Mouse (Mus musculus): ENCODE data around the gene Trim62.

The Trim62 gene

DNA sequence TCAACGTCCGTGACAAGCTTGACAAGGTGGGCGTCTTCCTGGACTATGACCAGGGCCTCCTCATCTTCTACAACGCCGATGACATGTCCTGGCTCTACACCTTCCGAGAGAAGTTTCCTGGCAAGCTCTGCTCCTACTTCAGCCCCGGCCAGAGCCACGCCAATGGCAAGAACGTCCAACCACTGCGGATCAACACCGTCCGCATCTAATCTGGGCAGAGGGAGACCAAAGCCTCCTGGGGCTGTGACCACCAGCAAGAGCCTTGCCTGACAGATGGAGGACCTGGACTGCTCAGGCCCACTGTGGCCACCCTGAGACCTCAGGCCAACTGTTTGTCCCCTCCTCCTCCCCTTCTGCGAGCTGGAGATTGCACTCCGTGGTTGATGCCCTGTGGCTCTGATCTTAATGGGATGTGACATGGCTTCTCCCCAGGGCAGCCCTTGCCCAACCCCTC is 26.0 kb downstream of the Trim62 start:
- no peak for DNase-seq (ENCODE audit: low spot score)

DNA sequence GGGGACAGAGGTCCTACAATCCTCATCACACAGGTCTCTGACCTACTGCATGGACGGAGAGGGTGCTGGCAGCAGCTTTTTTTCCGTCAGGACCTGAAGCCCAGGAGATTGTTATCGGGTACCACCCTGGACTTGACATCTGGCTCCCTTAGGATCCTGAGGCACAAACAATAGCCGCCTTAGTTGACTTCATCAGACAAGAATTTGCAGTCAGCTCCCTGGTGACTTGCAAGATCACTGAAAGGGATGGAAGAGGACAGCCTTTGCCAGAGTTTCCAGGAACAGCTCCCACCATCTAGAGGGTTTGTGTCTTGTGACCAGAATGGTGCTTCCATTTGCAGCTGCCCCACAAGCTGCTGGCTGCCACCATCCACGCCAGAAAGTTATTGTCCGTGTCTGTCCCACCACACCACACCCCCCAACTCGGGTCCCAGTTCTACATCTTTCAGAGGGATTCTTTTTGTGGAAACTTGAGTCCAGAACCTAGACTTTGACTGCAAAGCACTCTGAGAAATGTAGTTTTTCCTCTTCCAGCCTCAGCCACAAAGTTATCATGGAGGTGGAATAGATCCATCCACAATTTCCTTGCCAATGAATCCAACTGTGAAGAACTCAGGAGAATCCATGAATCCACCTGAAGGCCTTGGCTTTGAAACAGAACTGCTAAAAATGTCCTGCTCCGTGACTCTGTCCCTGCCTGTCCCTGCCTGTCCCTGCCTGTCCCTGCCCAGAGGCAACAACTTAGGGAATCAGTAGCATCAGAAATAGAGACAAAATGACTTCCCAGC is 27.1 kb downstream of the Trim62 start:
- no peak for DNase-seq (ENCODE audit: low spot score)

DNA sequence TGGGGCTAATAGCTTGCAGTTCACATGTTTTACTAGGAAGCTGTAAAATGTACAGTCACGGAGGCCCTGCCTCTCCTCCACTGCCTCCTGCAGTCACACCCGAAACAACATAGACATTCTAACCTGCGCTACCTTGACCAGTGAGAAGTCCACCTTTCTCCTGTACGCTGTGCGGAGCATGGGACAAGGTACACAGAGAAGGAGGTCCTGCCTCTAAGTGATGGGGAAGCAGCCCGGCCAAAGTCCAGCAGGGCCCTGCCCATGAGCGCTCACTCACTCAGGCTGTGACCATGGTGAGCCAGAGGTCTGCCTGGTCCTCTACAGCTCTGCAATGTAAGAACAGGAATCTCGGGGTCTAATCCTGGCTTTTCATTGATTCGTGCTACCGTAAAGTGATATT is 28.7 kb downstream of the Trim62 start:
- DNase-seq (ENCODE audit: low spot score), result no peak

DNA sequence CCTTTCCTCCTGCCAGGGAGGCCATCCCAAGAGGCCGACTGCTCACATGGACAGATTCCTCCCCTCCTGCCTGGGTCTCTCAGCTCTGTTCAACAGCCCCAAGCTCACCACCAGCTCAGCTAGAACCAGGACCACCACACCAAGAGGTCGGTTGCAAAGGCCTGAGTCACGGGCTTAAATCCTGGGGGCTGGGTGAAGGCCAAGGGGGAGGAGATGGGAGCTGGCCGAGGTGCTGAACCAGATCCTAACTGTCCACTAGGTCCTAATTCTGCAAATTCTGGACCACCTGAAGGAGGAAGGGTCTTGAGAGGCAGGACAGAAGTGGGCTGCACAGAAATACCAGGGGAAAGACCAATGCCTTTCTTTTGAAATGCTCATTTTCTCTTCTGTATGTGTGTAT is 30.4 kb downstream of the Trim62 start:
- no peak for DNase-seq (ENCODE audit: low spot score)

DNA sequence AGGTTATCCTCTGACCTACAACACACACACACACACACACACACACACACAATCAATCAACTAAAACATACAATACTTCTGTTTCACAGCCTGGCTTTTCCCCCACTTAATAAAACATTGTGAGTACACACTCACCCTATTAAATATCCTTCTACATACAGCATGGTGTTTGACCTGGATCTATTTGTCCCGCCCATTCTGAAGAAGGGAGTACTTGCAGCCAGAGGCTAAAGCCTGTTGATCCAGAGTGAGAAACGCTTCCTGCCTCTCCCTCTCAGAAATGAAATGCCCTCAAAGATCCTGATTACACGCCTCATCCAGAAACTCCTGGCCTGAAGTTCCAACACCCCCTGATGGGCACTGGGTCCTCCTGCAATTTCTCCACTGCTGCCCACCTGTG is 33.7 kb downstream of the Trim62 start:
- DNase-seq (ENCODE audit: low spot score), result no peak

DNA sequence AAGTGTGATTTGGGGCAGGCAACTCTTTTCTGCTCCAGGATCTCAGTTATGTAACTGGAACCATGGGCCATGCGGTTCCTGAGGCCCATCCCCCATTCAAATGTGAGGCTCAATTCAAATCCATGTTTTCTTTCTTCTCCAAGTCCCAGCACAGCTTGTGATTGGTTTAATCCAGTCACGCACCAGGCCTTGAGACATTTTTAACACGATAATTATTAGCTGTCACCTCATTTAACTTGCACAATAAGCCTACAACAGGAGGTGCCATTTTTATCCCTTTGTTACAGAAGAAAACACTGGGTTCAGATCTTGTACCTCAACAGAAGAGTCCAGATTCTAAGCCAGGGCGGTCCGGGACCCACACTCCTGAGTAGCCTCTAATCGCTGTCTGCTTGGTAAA is 34.4 kb downstream of the Trim62 start:
- no peak for DNase-seq (ENCODE audit: low spot score)

DNA sequence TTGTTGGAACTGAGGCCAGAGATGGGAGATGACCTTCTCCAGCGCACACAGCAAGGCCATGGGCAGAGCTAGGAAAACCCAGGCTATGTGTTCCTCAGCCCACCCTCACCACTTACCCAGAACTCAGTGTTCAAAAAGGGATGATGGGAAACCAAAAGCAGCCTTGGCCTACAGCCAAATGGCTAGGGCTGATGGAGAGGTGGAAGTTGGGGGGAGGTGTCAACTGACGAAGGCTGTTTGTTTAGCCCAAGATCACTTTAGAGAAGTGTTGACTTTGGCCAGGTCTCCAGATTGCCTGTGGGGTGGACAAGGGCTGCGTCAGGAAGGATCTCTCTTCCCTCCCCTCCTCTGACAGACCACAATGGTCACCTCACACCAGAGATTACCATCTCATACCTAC is 34.8 kb downstream of the Trim62 start:
- DNase-seq (ENCODE audit: low spot score), result no peak

DNA sequence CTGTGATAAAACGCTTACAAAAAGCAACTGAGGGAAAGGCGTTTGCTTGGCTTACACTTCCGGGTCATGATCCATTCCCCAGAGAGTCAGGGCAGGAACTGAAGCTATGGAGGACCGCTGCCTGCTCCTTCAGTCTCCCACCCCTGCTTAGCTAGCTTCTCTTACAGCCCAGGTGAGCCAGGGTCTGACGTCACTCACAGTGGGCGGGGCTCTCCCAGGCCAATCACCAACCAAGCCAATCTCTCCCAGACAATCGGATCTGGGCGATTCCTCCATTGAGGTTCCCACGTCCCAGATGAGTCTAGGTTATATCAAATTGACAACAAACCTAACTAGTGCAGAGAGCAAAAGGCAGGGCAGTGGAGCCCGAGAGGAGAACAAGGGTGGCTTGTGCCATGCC is 35.7 kb downstream of the Trim62 start:
- no peak for DNase-seq (ENCODE audit: low spot score)

DNA sequence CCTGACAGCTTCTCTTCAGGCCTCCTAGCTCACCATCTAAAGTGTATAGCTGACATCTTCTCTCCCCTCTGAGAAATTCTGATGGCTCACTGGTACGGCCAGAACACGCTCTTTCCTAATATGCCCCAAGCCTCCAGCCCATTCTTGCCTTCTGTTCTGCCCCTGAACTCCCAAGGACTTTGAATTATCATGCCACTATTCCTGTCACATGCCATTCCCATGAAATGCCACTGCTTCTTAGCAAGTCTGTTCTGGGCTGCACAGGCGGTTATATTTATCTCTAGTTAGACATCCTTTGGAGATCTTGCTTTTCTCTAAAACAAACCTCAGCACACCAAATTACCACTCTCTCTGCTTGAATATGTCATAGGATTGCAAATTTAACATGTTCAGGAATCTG is 40.2 kb downstream of the Trim62 start:
- no peak for DNase-seq (ENCODE audit: low spot score)

DNA sequence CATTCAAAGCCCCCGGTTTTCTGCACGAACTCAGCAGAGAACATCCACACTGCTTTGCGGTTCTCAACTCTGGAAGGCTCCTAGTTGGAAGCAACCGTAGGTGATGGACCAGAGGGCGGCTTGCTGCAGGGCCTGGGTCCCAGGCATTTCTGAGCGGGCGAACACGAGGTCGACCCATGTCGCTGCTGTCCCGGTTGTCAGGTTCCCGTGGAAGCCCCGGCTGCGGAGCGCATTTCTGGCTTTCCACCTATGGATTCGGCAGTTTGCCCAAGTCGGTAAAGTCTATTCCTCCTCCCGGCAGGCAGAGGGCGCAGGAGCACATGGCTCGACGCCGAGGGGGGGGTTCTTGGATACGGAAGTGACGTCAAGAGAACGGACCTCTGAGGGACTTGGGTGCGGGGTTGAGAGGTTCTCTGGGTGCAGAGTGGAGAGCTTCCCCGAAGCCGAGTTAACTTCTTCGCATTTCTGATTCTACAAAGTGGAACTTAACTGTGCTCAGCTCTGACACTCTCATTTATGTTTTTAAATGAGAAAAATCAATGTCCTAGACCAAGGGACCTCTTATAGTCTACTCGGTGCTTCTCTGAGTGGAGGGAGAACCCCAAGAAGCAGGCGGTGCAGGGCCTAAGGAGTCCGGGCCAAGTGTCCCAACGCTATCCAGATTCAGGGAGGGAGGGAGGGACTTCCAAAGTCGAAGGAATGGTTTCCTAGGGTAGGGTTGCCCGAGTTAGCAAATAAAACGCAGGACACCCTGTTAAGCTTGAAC is 41.6 kb downstream of the Trim62 start:
- peak; percentile 36 for DNase-seq (ENCODE audit: low spot score)

DNA sequence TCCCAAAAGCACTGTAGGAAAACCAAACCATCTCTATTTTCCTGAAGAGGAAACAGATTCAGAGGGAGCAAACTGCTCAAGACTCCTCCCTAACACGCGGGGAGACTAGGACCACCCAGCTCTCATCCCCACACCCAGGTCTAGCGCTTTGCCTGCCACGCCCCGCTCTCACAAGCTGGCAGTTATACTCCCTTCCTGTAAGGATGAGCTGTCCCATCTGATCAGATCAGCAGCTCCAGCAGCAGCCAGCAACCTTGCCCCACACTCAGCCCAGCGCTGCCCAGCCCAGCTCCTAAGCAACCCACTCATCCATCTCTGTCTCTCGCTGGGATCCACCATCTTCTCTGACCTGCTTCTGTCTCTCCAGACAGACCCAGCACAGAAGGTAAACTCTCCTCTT is 49.4 kb downstream of the Trim62 start:
- no peak for DNase-seq (ENCODE audit: low spot score)

DNA sequence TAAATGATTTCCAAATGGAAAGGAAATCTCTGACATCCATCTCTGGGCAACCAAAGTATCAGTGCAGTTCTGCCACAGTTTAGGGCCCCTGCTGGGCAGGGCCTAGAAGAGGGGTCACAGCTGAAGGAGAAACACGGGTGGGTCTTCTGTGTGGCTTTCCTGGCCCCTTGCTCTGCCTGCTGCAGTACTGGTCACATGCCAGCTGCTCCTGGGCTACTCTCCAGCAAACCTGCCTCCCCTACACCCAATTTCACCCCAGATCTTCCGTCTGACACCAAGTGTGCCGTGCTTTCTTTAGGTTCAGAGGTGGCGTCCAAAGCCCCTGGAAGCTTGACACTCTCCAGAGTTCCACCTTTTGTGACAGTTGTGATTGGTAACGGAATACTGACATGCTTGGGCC is 52.2 kb downstream of the Trim62 start:
- DNase-seq (ENCODE audit: low spot score), result no peak

DNA sequence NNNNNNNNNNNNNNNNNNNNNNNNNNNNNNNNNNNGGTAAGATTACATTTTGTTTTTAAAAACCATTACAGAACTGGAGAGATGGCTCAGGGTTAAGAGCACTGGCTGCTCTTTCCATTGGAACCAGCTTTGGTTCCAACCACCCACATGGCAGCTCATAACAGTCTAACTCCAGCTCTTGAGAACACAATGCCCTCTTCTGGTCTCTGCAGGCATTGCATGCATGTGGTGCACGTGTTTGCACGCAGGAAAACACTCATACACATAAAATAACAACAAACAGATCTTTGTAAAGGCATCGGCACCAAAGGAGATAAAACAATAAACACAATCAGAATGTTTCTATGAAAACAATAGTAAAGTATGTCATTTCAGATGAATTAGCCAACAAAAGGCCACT is 59.0 kb downstream of the Trim62 start:
- no peak for DNase-seq (ENCODE audit: low spot score)

DNA sequence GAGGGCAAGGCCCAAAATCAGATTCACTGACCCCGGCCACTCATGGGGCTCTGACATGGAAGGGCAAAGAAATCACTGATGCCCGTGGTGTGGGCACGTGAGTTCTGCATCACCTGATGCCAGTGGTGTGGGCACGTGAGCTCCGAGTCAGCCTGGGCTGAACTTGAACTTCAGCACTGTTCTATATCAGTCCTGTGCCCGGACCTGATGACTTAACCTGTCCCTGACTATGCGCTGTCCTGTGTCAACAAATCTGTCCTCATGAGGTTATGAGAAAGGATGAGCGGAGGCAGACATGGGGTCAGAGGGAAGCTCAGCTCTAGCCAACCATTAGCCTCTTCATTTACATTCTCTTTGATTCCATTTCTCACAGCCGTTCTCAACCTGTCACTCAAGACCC is 63.4 kb downstream of the Trim62 start:
- no peak for DNase-seq (ENCODE audit: low spot score)

DNA sequence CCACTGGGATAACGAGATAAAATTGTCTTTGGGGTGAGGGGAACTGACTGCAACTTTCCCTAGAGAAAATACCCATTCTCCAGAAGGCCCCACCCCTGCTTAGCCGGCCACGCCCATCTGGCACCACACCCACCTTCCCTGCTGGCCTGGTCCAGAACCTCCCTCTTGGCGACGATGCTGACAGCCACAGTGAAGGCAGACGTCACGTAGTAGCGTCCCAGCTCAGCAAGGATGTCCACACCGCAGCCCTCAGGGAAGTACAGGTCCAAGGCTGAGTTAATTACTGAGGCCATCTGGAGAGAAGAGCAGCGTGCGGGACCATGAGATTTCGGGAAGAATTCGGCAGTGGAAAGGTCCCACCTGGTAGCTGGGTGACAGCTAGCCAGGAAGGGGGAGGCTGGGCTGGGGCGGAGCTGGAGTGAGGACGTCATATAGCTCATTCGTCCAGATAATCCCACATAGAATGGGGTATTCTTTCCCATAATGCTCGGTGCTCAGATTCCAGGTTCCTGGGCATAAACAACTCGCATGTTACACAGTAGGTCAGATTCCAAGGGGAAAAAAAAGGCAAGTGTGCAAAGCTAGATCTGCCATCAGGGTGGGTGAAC is 64.0 kb downstream of the Trim62 start:
- no peak for DNase-seq (ENCODE audit: low spot score)

DNA sequence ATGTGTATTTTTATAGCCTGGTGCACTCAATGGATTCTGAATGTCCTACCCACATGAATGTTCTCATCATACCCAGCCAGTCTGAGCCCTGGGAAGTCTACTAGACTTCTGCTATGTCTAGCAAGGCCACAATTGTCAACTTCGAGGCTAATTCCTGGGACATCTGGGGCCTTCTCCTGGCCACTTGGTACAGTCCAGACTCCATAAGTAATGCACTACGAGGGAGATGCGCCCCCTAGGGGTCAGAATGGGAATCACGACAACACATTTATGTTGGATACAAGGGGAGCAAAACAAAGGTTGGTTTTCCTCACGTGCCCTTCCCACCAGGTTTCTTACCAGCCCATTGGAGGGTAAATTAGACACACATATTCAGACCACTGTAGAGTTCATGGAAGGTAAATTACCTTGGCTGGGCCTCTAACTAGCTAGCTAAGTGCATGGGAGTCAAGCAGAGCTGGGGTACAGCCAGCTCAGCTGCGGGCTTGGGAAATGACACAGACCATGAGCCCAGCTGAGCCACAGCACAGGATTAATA is 64.8 kb downstream of the Trim62 start:
- no peak for DNase-seq (ENCODE audit: low spot score)

DNA sequence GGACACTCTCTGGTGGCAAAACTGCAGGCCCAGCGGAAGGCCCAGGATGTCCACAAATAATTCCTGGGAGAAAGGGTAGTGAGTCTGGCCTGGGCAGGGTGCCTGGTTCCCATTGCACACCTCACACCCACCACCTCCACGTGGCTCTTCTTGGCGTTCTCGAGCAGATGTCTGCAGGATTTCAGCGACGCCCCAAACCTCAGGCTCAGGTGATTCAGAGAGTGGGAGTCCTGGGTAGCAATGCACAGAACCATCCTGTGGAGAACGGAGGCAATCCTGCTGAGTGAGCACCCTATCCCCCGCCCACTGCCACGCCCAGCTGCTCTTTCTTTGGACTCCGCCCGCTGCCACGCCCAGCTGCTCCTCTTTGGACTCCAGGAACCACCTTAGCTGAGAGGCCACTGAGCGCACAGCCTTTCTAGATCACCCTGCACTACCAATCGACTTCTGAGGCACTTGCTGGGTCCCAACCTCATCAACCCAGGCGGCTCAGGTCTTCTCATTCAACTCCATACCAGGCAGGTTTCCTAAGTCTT is 66.2 kb downstream of the Trim62 start:
- DNase-seq (ENCODE audit: low spot score), result no peak

DNA sequence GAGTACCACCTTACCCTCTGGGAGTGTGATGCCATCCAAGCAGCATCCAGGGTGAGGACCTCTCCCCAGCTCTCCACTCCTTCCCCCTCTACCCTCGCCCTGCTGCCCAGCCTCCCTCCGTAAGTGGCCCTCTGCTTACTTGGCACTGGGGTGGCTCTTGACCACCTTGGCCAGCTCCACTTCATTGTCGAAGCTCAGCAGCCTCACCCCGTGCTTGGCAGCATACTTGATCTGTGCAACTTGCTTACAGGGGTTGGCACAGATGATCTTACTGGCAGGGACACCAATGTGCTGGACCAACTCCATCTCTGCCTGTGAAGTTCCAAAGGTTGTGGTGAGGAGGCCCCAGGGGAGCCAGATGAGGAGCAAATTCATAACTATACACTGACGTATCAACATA is 67.1 kb downstream of the Trim62 start:
- DNase-seq (ENCODE audit: low spot score), result no peak

DNA sequence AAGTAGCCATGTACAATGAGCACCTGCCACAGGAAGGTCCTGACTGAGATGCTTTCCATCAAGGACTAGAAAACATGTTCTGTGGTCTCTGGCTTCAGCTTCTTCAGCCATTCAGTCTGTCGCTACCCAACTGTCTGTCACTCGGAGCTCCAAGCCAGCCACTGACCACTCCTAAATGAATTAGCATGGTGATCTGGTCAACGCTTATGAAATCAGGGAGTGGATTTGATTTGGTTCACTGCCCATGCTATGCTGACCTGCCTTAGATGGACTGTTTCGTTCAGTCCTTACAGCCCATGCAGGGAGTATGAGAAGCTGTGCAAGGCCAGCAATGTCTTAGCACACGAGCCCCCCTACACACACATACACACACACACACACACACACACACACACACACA is 70.5 kb downstream of the Trim62 start:
- no peak for DNase-seq (ENCODE audit: low spot score)

DNA sequence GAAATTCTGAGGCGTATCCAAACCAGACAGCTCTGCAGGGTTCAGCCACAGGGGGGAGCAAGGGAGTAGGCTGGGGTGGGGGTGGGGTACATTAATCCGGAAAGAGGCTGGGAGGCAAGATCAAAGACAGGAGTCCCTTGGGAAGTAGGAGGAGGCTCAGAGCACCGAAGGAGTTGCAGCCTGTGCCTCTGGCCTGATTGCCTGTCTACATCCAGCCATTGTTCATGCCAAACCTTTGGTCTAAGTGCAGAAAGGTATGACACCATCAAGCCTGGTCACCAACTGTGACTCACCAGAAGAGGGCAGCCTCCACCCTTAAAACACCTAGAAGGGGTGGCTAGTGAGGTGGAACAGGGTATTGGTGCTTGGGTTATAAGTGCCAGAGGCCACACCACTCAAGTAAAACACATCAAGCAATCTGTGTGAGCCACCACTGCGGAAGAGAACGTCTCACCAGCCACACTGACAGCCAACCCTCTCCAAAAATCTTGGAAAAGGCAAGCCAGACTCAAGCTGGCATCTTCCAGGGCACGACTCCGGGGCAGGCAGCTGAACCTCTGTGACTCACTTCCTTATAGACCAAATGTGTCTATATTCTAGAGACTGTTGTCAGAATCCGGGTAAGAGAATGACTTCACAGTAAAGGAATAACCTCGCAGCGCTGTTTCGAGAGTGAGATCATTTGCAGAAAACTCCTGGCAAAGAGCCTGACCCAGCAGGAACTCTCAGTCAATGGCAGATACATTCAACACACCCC is 74.0 kb downstream of the Trim62 start:
- DNase-seq (ENCODE audit: low spot score), result no peak

DNA sequence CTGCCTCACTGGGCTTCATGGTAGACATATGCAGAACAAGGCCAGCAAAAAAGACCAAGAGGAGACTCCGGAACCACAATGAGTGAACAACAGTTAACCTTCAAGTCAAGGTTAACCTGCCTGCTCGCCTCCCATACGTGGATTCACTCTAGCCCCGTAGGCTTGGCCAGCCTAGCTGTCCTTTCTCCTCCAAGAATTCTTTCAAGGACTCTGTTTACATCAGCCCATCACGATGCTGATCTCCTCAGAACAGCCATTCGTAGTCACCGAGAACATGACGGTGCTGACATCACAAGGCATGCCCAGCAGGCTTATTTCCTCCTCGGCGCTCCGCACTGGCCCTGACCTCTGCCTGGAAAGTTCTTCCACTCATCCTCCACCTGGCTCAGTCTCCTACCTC is 74.8 kb downstream of the Trim62 start:
- DNase-seq (ENCODE audit: low spot score), result no peak

DNA sequence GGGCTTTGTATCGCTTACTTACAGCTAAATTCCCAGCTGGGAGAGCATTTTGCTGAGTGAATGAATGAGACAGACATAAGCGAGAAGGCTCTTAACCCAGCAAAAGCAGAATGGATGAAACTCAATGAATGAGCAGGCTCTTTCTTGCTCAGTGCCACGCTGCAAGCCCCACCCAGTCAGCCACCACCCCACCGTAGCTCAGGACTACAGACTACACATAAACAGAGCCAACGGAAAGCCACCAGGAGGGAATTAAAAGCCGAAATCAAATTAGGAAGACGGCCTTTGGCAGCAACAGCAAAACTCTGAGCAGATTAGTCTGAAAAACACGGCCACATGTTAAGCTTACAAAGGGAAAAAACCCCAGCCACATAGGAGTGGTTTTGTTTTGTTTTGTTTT is 75.5 kb downstream of the Trim62 start:
- no peak for DNase-seq (ENCODE audit: low spot score)

All from urinary bladder, postnatal 10 days (tissue).